Mouse (Mus musculus): ENCODE measurements around the gene B3galt4. TPM values are rescaled to one million over a fixed set of nuclear protein-coding genes. Genes with fewer than 3 reads are reported as not detected.

Gene B3galt4
- total RNA-seq, 2 experiments from 2014 or later: 2.7 to 3.7 TPM

DNA sequence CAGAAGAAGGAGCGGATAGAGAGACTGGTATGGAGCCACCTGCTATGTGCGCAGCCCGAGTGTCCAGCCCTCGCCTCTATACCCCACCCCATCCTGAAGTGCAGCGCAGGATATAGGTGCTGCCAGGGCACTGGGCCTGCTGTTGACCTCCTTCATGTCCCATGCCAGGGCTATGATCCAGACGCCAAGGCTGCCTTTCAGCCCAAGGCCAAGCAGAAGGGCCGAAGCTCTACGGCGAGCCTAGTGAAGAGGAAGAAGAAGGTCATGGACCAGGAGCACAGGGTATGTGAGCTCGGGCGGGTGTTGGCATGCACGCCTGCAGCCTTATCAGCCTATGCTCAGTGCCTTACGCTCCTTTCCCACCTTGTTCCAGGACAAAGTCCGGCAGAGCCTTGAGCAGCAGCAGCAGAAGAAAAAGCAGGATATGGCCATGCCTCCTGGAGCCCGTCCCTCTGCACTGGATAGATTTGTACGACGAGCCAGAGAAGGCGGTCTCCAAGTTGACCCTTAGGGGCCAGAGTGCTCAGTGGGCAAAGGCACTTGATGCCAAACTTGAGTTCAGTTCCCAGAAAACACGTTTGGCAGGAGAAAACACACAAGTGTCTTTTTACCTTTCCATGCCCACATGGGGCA lies 2.3 kb downstream of the B3galt4 start:
- no peak for DNase-seq
- intact Hi-C loops (cut with DNase I): no loop called here

DNA sequence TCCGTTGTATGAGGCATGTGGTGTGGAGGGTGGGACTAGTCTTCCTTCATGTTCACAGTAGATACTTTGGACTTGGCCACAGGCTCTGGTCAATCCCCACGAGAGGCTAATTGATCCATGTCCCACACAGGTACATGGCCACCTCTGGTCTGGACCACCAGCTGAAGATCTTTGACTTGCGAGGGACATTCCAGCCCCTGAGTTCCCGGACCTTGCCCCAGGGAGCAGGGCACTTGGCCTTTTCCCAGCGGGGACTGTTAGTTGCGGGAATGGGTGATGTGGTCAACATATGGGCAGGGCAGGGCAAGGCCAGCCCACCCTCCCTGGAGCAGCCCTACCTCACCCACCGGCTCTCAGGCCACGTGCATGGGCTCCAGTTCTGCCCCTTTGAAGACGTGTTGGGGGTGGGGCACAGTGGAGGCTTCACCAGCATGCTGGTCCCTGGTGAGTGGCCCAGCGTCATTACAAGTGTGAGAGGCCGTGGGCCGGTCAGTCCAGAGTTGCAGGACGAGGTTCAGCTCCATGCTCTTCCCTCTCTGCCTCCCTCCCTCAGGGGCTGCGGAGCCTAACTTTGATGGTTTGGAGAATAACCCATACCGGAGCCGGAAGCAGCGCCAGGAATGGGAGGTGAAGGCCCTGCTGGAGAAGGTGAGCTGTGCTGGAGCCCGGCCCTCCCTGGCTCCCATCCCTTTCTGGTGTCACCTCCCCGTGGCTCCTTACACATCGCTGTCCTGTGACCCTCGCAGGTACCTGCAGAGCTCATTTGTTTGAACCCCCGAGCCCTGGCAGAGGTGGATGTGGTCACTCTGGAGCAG lies 3.0 kb downstream of the B3galt4 start:
- intact Hi-C loops (cut with DNase I): no loop called here

DNA sequence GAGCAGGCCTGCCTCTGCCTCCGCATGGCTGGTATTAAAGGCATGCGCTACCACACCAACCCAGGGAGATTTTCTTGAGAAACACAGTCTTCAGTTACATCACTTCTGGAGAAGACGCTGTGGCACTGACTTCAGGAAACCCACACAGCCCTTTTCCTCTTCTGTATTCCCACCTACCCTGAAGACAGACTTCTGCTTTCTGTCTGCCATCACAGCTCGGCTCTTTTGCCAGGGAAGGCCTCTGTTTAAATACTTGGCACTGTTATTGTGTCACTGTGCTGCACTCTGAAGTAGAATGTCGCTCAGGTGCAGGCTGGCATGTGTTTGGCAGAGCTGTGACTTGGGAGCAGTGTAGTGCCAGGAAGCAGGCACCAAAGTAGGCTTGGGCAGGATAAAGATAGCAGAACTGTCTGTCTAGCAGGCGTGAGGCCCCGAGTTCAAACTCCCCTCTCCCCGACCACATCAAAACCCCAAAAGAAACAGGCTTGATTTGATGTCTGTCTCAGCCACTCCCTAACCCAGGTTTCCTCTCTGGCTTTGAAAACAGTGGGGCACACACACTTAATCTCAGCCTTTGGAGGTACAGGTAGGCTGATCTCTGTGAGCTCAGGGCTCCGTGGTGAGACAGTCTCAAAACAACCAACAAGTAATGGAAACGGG lies 3.7 kb downstream of the B3galt4 start:
- no peak for DNase-seq
- intact Hi-C loops (cut with DNase I): no loop called here

More for the DNA sequence above, 3.0 kb downstream of the B3galt4 start:
- no peak for DNase-seq

DNA sequence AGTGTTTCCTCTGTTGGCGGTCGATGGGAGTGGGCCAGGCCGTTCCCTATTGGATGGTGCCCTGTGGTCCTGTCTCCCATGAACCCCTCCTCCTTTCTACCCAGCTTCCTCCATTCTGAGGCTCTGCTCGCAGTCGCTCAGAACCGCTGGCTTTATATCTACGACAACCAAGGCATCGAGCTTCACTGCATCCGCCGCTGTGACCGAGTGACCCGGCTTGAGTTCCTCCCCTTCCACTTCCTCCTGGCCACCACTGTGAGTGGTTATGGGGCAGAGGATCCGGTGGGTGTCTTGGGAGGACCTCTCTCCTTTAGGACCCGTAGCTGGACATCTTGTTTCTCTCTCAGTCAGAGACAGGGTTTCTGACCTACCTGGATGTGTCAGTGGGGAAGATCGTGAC lies 7.8 kb downstream of the B3galt4 start:
- no peak for DNase-seq

DNA sequence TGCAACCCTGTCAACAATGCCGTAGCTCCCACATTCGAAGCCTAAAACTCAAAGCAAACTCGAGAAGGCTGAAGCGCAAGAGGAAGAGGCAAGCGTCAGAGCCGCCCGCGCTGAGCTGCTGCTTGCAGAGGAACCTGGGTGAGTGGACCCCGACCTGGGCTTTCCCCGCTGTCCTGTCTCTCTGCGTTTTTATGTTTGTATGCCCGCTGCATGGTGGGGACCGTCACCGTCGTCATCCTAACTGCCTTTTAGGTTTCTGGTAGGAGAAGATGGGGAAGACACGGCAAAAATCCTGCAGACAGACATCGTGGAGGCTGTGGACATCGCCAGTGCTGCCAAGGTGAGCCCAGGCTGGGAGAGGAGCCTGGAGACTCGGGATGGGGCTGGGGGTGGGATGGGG lies 9.9 kb downstream of the B3galt4 start:
- intact Hi-C loops (cut with DNase I): no loop called here
- DNase-seq: no peak

More for the DNA sequence above, 7.8 kb downstream of the B3galt4 start:
- intact Hi-C loops (cut with DNase I): no loop called here

DNA sequence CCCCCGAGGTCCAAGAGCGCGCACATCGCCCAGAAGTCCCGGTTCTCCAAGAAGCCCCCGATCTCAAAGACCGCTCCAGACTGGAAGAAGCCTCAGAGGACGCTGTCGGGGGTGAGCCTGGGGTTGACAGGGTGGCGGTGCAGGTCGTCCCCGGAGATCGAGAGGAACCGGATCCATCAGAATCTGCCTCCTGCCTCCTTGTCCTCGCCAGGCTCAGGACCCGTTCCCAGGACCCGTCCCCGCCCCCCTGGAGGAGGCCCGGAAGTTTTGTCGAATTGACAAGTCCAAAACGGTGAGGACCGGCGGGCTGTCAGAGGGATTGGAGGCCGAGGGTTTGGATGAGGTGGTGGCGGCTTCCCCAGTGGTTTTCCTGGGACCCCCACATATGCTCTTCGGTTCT lies 10.3 kb downstream of the B3galt4 start:
- DNase-seq: peak in 1 of 2 experiments; percentile 28
- intact Hi-C loops (cut with DNase I): no loop called here

DNA sequence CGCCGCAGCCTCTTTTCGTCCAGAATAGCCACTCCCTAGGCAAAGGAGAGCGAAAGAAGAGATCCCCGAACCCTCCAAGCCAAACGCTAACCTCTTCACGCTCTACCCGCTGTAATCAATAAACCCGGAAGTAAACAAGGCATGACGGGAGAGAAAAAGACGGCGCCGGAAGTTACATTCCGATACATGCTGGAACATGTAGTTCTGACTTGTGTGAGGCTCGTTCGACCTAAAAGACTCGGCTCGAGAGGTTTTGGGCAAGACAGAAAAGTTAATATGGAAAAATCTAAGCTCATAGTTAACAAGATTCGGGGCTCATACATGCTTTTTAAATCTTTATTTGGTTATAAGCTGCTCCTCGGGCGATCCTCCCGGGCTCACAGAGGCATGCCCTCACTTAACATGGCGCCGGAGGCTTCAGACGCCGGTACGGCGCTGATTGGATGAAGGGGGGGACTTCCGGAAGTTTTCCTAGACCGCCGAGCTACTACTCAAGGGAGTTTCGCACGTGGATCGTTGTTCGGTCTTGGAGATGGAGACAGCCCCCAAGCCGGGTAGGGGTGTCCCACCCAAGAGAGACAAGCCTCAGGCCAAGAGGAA lies 11.0 kb downstream of the B3galt4 start, which contains the start of the genes Pfdn6 and Wdr46:
Gene Pfdn6, minus strand, starts transcription at position 138 of the 600 bp plus-strand sequence.
Gene Wdr46, plus strand, starts transcription at position 455 of the 600 bp plus-strand sequence.
- DNase-seq: peak; percentile 91 to 93
- intact Hi-C loops (cut with DNase I): no loop called here

DNA sequence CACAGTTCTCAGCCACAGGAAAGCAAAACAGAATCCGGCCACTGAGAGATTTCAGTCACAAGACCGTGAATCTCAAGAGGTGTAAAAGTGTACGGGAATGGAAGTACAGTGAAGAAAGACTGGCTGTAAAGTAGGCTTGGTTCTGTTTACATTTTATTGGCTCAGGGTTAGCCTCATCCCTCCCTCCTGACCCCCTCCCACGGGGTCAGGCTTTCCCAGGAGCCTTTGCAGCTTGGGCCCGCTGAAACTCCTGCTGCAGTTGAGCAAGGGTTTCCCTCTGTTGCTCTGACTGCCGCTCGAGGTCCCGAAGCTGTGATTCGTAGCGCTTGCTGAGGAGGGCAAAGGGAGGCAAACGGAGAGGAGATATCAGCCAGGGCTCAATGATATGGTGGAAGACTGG lies 12.5 kb downstream of the B3galt4 start:
- no peak for DNase-seq
- intact Hi-C loops (cut with DNase I): no loop called here

DNA sequence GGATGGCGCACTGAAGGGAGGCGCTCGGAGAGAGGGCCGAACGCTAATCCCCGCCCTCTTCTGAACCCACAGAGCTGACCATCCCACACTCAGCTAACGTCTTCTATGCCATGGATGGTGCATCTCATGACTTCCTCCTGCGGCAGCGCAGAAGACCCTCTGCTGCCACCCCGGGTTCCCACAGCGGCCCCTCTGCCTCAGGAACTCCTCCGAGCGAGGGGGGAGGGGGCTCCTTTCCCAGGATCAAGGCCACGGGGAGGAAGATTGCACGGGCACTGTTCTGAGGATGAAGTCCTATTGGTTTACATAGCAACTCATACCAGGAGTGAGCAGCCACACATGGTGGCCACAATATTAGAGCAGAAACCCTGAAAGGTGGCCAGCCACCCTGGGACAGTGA lies 14.3 kb downstream of the B3galt4 start:
- no peak for DNase-seq
- intact Hi-C loops (cut with DNase I): no loop called here

DNA sequence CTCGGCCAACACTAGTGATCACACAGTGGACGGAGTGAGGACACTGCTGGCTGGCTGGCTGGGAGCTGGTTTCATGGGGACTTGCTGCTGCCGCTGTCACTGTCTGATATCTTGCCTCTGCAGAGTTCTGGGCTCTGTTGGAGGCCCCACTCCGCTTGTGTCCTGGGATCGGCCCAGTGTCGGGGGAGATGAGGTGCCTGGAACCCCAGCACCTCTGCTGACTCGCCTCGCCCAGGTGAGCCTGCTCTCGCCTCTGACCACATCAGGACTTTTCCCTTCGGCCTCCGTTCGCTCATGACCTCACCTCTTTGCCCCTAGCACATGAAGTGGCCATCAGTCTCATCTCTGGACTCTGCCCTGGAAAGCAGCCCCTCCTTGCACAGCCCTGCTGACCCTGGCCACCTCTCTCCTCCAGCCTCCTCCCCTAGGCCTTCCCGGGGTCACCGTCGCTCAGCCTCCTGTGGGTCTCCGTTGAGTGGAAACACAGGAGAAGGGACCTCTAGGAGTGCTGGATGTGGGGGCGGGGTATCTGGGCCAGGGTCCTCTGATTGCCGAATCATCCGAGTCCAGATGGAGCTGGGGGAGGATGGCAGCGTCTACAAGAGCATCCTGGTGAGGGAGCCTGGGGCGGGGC lies 15.7 kb downstream of the B3galt4 start:
- intact Hi-C loops (cut with DNase I): no loop called here
- no peak for DNase-seq

DNA sequence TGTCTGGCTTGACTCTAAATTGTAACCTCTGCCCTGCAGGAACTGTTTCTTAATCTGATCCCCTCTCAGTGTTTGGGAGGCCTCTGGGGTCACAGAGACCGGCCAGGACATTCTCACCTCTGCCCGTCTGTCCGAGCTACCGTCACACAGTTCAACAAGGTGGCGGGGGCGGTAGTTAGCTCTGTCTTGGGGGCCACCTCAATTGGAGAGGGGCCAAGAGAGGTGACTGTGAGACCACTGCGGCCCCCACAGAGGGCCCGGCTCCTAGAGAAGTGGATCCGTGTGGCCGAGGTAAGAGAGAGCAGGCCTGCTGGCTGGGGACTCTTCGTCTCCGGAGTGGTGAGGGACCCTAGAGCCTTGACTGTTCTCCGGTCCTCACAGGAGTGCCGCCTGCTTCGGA lies 18.3 kb downstream of the B3galt4 start:
- no peak for DNase-seq
- intact Hi-C loops (cut with DNase I): no loop called here

DNA sequence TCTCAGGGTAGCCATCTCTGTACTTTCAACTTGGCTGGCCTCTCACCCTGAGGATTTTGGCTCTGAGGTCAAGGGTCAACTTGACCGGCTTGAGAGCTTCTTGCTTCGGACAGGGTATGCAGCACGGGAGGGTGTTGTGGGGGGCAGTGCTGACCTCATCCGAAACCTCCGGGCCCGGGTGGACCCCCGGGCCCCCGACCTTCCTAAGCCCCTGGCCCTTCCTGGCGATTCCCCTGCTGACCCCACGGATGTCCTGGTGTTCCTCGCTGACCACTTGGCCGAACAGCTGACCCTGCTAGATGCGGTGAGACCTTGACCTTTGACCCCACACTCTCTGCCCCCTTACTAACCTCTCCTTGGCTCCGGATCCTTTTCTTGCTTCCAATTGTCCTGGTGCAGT lies 18.8 kb downstream of the B3galt4 start:
- intact Hi-C loops (cut with DNase I): no loop called here
- DNase-seq: no peak

DNA sequence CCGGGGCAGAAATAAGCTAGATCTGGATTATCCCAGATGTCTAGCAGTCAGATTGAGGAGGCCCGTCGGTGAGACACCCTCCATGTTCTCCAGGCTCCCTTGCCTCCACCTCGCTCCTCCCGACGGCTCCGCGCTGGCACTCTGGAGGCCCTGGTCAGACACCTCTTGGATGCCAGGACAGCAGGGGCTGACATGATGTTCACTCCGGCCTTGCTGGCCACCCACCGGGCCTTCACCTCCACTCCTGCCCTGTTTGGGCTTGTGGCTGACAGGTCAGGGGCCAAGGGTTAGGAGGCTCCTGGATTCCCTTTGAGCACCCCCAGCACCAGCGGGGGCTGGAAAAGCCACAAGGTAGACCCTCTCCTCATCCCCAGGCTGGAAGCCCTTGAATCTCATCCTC lies 19.3 kb downstream of the B3galt4 start:
- DNase-seq: no peak
- intact Hi-C loops (cut with DNase I): no loop called here

DNA sequence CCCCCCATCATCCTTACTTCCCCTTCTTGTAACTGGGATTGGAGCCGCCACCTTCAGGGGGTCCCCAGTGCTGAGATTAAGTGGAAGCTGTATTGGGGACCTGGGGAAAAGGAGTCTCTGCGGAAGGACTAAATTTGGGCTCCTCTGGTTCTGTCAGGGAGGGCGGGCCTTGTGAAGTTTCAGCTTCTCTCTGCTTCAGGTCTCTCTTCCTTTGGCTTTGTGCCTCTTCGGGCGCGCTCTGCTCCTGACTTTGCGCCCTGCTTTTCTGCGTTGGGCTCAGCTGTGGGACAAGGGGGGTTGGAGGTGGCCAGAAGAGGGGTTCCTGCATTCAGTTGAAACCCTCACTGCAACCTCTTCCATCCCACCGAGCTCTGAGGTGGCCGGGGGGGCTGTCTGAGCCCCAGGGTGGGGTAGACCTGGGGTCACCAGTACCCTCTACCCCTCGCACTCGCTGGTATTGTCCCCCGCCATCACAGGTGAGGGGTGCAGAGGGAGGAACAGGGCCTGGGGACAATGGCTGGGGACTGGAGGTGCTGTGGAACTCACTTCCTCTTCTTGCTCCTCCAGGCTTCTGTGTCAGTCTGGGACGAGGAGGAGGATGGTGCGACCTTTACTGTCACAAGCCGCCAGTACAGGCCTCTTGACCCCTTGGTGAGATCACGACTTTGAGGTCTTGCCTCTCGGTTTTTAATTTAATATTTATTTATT lies 20.0 kb downstream of the B3galt4 start:
- intact Hi-C loops (cut with DNase I): no loop called here
- no peak for DNase-seq

DNA sequence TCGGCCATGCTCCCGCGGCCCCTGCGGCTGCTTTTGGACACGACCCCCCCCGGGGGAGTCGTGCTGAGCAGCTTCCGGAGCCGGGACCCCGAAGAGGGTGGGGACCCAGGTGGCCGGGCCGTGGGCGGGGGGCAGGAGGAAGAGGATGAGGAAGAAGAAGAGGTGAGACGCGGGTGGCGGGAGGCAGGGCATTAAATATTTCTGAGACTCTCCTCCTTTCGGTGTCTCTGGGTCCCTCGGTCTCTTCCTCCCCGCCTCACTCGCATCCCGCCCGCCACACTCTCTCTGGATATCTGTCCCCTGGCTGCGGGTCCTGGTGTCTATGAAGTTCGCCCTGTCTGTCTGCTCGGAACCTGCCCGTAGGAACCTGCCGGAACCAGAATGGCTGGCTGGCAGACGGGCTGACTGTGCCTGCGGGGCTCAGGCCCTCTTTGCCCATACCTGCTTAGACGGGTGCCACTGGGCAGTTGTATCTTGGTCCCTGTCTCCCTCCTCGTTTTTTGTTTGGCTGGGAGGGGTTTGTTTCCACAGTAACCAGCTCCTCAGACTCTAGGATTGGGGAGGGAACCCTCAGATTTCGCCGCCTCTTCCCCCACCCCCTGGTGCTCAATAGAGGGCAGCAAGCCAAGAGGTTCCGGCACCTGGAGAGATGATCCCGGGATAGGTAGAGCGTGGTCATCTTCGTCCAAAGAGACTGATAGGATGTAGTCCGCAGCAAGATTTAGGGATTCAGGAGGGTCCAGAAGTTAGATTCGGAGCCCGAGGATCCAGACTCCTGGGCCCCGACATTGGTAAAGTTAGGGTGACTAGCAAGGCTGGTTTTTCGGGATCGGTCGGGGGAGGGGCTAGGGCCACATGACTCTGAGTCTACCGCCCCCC lies 20.8 kb downstream of the B3galt4 start:
- peak; percentile 52 to 61 for DNase-seq
- intact Hi-C loops (cut with DNase I): no loop called here

DNA sequence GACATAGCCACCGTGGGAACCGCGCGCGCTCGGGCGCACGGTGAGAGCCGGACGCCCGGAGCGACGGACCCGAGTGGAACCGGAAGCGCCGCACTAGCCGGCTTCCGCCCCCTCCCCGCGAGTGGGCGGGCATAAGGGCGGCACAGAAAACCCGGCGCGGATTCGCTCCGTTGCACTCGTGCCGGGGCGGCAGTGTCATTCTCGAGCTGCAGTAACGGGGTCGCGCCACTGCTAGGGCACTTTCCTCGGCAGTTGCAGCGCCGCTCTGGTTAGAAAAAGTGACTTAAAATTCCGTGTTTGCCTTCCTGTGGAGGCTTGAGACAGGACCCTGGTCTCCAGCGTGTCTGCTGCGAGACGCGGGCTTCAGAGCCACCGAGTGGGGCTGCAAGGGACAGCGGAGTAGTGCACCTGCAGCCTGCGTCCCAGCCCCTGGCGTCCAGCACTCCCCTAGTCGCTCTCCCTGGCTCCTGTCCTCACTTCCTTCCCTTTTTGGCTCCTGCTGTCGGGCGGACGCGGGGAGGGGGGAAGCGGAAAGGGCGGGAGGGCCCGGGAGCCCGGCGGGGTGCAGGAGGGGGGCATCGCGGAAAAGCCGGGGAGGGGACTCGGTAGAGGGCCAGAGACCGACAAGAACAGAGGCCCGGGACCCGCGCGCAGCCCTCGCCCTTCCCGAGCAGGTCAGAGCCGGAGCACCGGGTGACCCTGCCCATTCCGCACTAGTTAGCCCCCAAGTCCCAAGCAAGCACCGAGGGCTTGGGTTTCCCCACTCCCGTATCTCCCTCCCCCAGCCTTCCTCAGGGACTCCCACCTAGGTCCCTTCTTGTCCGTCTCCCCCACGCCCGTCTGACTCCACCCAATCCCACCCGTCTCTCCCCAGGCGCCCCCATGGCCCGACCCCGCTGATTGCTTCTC lies 21.7 kb downstream of the B3galt4 start, which contains the start of gene Rgl2:
Gene Rgl2, plus strand, starts transcription at position 173 of the 909 bp plus-strand sequence.
- DNase-seq: peak; percentile 94 to 96
- intact Hi-C loops (cut with DNase I): no loop called here

DNA sequence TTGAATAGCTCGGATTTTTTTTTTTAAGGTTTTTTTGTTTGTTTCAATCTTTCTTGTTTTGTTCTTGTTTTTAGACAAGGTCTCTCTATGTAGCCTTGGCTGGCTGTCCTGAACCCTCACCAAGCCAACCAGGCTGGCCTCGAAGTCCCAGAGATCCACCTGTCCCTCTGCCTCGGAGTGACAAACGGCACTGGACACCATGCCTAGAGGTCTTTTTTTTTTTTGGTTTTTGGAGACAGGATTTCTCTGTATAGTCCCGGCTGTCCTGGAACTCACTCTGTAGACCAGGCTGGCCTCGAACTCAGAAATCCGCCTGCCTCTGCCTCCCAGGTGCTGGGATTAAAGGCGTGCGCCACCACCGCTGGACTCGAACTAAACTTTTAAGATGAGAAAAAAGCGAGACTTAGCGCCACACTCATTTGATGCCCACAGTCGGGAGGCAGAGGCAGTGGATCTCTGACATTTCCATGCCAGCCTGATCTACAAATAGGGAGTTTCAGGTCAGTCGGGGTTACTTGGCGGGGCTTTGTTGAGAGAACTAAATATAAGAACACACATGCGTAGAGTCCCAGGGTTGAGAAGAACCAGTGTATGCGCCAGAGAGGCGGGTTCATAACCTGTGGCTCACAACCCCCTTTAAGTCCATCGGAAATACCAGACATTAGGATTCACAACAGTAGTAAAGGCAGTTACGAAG lies 22.9 kb downstream of the B3galt4 start:
- DNase-seq: no peak
- intact Hi-C loops (cut with DNase I): no loop called here

Data from heart, postnatal 10 days (tissue).